8 mouse cellular contexts compared by ENCODE assay signal in the genomic region with DNA sequence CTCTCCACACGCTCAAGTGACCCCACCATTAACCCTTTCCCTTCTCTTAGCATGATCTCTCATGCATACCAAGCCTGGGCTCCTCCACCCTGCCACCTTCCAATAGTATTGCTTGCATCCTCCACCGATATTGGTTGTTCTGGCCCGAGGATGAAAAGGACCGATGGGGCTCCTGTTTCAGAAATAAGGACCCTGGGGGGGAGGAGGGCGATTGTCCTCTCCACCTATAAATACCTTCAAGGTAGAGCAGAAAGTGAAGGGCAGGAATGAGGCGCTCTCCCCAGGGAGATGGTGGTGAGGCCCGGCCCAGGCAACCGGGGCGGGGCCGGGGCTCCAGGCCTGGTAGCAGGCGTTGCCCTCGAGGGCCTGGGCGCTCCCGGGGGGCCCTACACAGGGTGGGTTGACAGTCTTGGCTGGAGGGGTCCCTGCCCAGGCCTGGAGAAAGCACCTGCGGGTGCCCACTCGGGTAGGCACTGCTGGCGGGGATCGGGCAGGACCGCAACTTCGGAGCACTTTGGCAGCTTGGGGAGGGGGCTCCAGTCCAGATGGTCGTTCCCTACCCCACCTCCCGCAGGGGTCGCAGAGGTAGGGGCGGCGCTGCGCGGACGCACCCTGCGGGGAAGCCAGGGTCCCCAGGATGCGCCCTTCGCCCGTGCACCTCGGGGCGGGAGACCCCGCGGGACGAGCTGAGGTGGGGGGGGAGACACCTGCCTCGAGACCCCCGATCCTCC. TPM values are rescaled to one million over a fixed set of nuclear protein-coding genes. Genes with fewer than 3 reads are reported as not detected.
DNase-seq lines count a peak whose midpoint lies in the region; ATAC-seq and TF ChIP-seq lines count a peak whose summit lies in the region.

No protein-coding gene starts in this region.

- WGBS in forebrain, embryonic 10.5 days: under 1% methylated on average over 38 of the region's 39 CpGs
- WGBS in intestine, embryonic 16.5 days: under 1% methylated on average over 31 of the region's 39 CpGs
- WGBS in liver, postnatal 0 days (ENCODE audit: insufficient replicate concordance): 2% methylated on average over 27 of the region's 39 CpGs
- 1% methylated on average over 36 of the region's 39 CpGs for WGBS in olfactory bulb, adult 2 months

- peak; percentile 6 for ATAC-seq in activated CD4-positive, CD25-positive, alpha-beta regulatory T cell, adult 4 months
- peak; percentile 76 for ATAC-seq in intestine, embryonic 16.5 days
- ATAC-seq in liver, postnatal 0 days: peak; percentile 40

- intact Hi-C loops in left cerebral cortex, adult 2 months (cut with DNase I): loop anchor here (1.0 to 10.0 kb wide), 3 partner anchors 24 to 1536 kb away; a partner anchor contains a TSS
- intact Hi-C loops in left cerebral cortex, postnatal 14 days (cut with DNase I): loop anchor here (5.0 kb wide), 3 partner anchors 41 to 104 kb away; no protein-coding TSS in a partner anchor

- TF ChIP-seq EP300 in liver, postnatal 0 days (IDR thresholded peaks at IDR 0.05; ENCODE audit: low read depth): no peak

- peak overlapping the region; percentile 94 for H3K4me2 ChIP-seq in intestine, embryonic 16.5 days (ENCODE audit: low read depth, low read length)
- H3K4me2 ChIP-seq in liver, postnatal 0 days (ENCODE audit: low read depth, low read length): peak overlapping the region; percentile 100

- peak overlapping the region; percentile 84 for H3K9ac ChIP-seq in intestine, embryonic 16.5 days (ENCODE audit: low read depth, low read length)
- H3K9ac ChIP-seq in liver, postnatal 0 days (replicated peaks): peak overlapping the region; percentile 80

- no peak for TF ChIP-seq CTCF in left cerebral cortex, adult 2 months (IDR thresholded peaks at IDR 0.05)
- TF ChIP-seq CTCF in liver, postnatal 0 days (IDR thresholded peaks at IDR 0.05; ENCODE audit: low read depth): no peak
- TF ChIP-seq CTCF in olfactory bulb, adult 2 months (IDR thresholded peaks at IDR 0.05; ENCODE audit: insufficient read depth, low read depth, low read length): no peak

- H3K36me3 ChIP-seq in forebrain, embryonic 10.5 days (replicated peaks): peaks cover 17% of the 10 kb centered on the region
- no peaks in the 10 kb centered on the region; the same call in 1 of the 2 replicates for H3K36me3 ChIP-seq in intestine, embryonic 16.5 days (ENCODE audit: control insufficient read depth, insufficient read depth, low read length)
- H3K36me3 ChIP-seq in liver, postnatal 0 days (replicated peaks; ENCODE audit: insufficient read depth, low read length): no peaks in the 10 kb centered on the region

- TF ChIP-seq POLR2A in olfactory bulb, adult 2 months (IDR thresholded peaks at IDR 0.05; ENCODE audit: insufficient read depth, low read depth, low read length): no peak

- peak overlapping the region; percentile 88 for H3K27ac ChIP-seq in left cerebral cortex, adult 2 months
- peak overlapping the region; percentile 96 for H3K27ac ChIP-seq in forebrain, embryonic 10.5 days
- H3K27ac ChIP-seq in intestine, embryonic 16.5 days (ENCODE audit: low read length): peak overlapping the region; percentile 81
- peak overlapping the region; percentile 80 for H3K27ac ChIP-seq in liver, postnatal 0 days (ENCODE audit: low read depth)
- H3K27ac ChIP-seq in olfactory bulb, adult 2 months (ENCODE audit: insufficient read depth, low read depth, low read length): no peak overlapping the region

- H3K4me3 ChIP-seq in left cerebral cortex, adult 2 months: peak overlapping the region; percentile 86
- H3K4me3 ChIP-seq in forebrain, embryonic 10.5 days: peak overlapping the region; percentile 88
- peak overlapping the region; percentile 75 for H3K4me3 ChIP-seq in intestine, embryonic 16.5 days (ENCODE audit: low read length)
- peak overlapping the region; percentile 75 for H3K4me3 ChIP-seq in liver, postnatal 0 days (ENCODE audit: low read depth, low read length)
- peak overlapping the region; percentile 94 for H3K4me3 ChIP-seq in olfactory bulb, adult 2 months (ENCODE audit: insufficient read depth, low read depth, low read length)

- H3K27me3 ChIP-seq in forebrain, embryonic 10.5 days (ENCODE audit: poor library complexity, severe bottlenecking): peaks cover 47% of the 10 kb centered on the region
- peaks cover 17% of the 10 kb centered on the region for H3K27me3 ChIP-seq in intestine, embryonic 16.5 days (replicated peaks; ENCODE audit: control insufficient read depth, insufficient read depth, low read length)
- no peaks in the 10 kb centered on the region for H3K27me3 ChIP-seq in liver, postnatal 0 days (ENCODE audit: insufficient read depth, low read length)

- H3K4me1 ChIP-seq in forebrain, embryonic 10.5 days: peaks cover 34% of the 10 kb centered on the region
- H3K4me1 ChIP-seq in intestine, embryonic 16.5 days (ENCODE audit: control insufficient read depth, insufficient read depth, low read length): peaks cover 8% of the 10 kb centered on the region
- peaks cover 12% of the 10 kb centered on the region; the same call in 1 of the 2 replicates for H3K4me1 ChIP-seq in liver, postnatal 0 days (ENCODE audit: insufficient read depth)
- H3K4me1 ChIP-seq in olfactory bulb, adult 2 months (ENCODE audit: control insufficient read depth, insufficient read depth, low read length): peaks cover 10% of the 10 kb centered on the region

- DNase-seq in left cerebral cortex, adult 2 months (ENCODE audit: extremely low spot score in 1 of 2, low spot score in 2 of 2): peak in 1 of 2 experiments; percentile 35
- no peak for DNase-seq in left cerebral cortex, postnatal 14 days (ENCODE audit: low spot score in 2 of 2)
- DNase-seq in forebrain, embryonic 10.5 days (ENCODE audit: extremely low spot score, low spot score): peak; percentile 35
- peak; percentile 60 for DNase-seq in liver, postnatal 0 days
- no peak for DNase-seq in ovary, postnatal 36 days (ENCODE audit: low spot score)

- H3K9me3 ChIP-seq in forebrain, embryonic 10.5 days: no peaks in the 10 kb centered on the region
- H3K9me3 ChIP-seq in intestine, embryonic 16.5 days (ENCODE audit: control insufficient read depth, low read length): no peaks in the 10 kb centered on the region
- no peaks in the 10 kb centered on the region for H3K9me3 ChIP-seq in liver, postnatal 0 days (ENCODE audit: low read length)

RNA-seq across cellular contexts. Expression of a gene that starts 0.7 kb away (rescaled TPM):
- total RNA-seq in left cerebral cortex, adult 2 months (2021): 10 to 100 TPM; 45.9 to 48.4 TPM
- 10 to 100 TPM; 78.0 to 85.2 TPM for total RNA-seq in left cerebral cortex, postnatal 14 days (2021)
- 10 to 100 TPM; 11.9 TPM for polyA plus RNA-seq in activated CD4-positive, CD25-positive, alpha-beta regulatory T cell, adult 4 months (2017; shearing (Covaris generic))
- 24.9 and 25.9 TPM in 2 replicates for polyA plus RNA-seq in forebrain, embryonic 10.5 days (2016; fragmentation: Nextera tagmentation; extraction: Ambion mirVana)
- 17.5 and 18.9 TPM in 2 replicates for polyA plus RNA-seq in intestine, embryonic 16.5 days (2015; fragmentation: Nextera tagmentation; extraction: Ambion mirVana)
- polyA plus RNA-seq in liver, postnatal 0 days (2015; fragmentation: Nextera tagmentation; extraction: Ambion mirVana): 2.7 and 3.2 TPM in 2 replicates
- polyA plus RNA-seq in olfactory bulb, adult 2 months (2012; ENCODE audit: insufficient read depth, insufficient read length, low replicate concordance, missing spikeins): not detected in 2 replicates

RNA-seq across cellular contexts. Expression of a gene that starts 14.8 kb away (rescaled TPM):
- 1 to 10 TPM; 3.8 to 5.2 TPM for total RNA-seq in left cerebral cortex, adult 2 months (2021)
- 1 to 10 TPM; 3.0 TPM for total RNA-seq in left cerebral cortex, postnatal 14 days (2021)
- polyA plus RNA-seq in activated CD4-positive, CD25-positive, alpha-beta regulatory T cell, adult 4 months (2017; shearing (Covaris generic)): 100 to 1,000 TPM; 123 to 158 TPM
- polyA plus RNA-seq in forebrain, embryonic 10.5 days (2016; fragmentation: Nextera tagmentation; extraction: Ambion mirVana): 0.50 and 0.52 TPM in 2 replicates
- 1.4 and 2.0 TPM in 2 replicates for polyA plus RNA-seq in intestine, embryonic 16.5 days (2015; fragmentation: Nextera tagmentation; extraction: Ambion mirVana)
- polyA plus RNA-seq in liver, postnatal 0 days (2015; fragmentation: Nextera tagmentation; extraction: Ambion mirVana): 2.9 and 3.1 TPM in 2 replicates
- polyA plus RNA-seq in olfactory bulb, adult 2 months (2012; ENCODE audit: insufficient read depth, insufficient read length, low replicate concordance, missing spikeins): 242 TPM in 1 of 2 replicates, not detected in the other

RNA-seq across cellular contexts. Expression of a gene that starts 35.4 kb away (rescaled TPM):
- total RNA-seq in left cerebral cortex, adult 2 months (2021): not detected
- not detected for total RNA-seq in left cerebral cortex, postnatal 14 days (2021)
- 10 to 100 TPM; 68.7 to 79.5 TPM for polyA plus RNA-seq in activated CD4-positive, CD25-positive, alpha-beta regulatory T cell, adult 4 months (2017; shearing (Covaris generic))
- 0.07 TPM in 1 of 2 replicates, not detected in the other for polyA plus RNA-seq in forebrain, embryonic 10.5 days (2016; fragmentation: Nextera tagmentation; extraction: Ambion mirVana)
- polyA plus RNA-seq in intestine, embryonic 16.5 days (2015; fragmentation: Nextera tagmentation; extraction: Ambion mirVana): 0.42 and 0.79 TPM in 2 replicates
- polyA plus RNA-seq in liver, postnatal 0 days (2015; fragmentation: Nextera tagmentation; extraction: Ambion mirVana): 48.4 and 53.7 TPM in 2 replicates
- polyA plus RNA-seq in olfactory bulb, adult 2 months (2012; ENCODE audit: insufficient read depth, insufficient read length, low replicate concordance, missing spikeins): not detected in 2 replicates

RNA-seq across cellular contexts. Expression of a gene that starts 38.1 kb away (rescaled TPM):
- 100 to 1,000 TPM; 230 to 236 TPM for total RNA-seq in left cerebral cortex, adult 2 months (2021)
- 100 to 1,000 TPM; 164 to 175 TPM for total RNA-seq in left cerebral cortex, postnatal 14 days (2021)
- polyA plus RNA-seq in activated CD4-positive, CD25-positive, alpha-beta regulatory T cell, adult 4 months (2017; shearing (Covaris generic)): 10 to 100 TPM; 43.6 to 50.5 TPM
- polyA plus RNA-seq in forebrain, embryonic 10.5 days (2016; fragmentation: Nextera tagmentation; extraction: Ambion mirVana): 79.0 and 79.9 TPM in 2 replicates
- polyA plus RNA-seq in intestine, embryonic 16.5 days (2015; fragmentation: Nextera tagmentation; extraction: Ambion mirVana): 66.3 and 73.0 TPM in 2 replicates
- 21.5 and 23.8 TPM in 2 replicates for polyA plus RNA-seq in liver, postnatal 0 days (2015; fragmentation: Nextera tagmentation; extraction: Ambion mirVana)
- not detected in 2 replicates for polyA plus RNA-seq in olfactory bulb, adult 2 months (2012; ENCODE audit: insufficient read depth, insufficient read length, low replicate concordance, missing spikeins)

Comparison
In these comparisons a context has a peak if more than half of its experiments do, and no peak if none do; other contexts are left out.
1. DNase-seq: peak in forebrain, embryonic 10.5 days (single experiment) and liver, postnatal 0 days (single experiment); none in left cerebral cortex, postnatal 14 days (0 of 2) and ovary, postnatal 36 days (single experiment).
2. ATAC-seq: peak in every context shown above with its lines; median percentile 76 in intestine, embryonic 16.5 days; 40 in liver, postnatal 0 days; 6 in activated CD4-positive, CD25-positive, alpha-beta regulatory T cell, adult 4 months.
3. Peak in every context shown above with its lines, with median percentiles within 50 percentile points of each other: H3K4me3 ChIP-seq.